Mouse (Mus musculus): ENCODE measurements around the gene Ttl. TPM values are rescaled to one million over a fixed set of nuclear protein-coding genes. Genes with fewer than 3 reads are reported as not detected.

Ttl gene
- polyA plus RNA-seq, 1 experiment from 2014 or later: 8.5 TPM

DNA sequence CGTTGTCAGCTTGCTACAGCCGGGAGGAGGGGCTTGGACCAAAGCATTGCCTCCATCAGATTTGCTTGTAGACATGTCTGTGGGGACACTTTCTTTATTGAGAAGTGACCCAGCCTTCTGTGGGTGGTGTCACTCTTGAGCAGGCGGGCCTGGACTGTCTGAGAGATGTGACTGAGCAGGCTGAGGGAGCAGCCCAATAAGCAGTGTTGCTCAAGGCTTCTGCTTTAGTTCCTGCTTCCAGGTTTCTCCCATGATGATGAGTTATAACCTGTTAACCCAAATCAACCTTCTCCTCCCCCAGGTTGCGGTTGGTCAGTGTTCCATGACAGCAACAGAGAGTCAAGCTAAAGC is 18.9 kb upstream of the Ttl start:
- H3K4me1 ChIP-seq (ENCODE audit: control insufficient read depth, insufficient read depth, low read length): no peaks in the 10 kb centered on the region
- H3K27ac ChIP-seq (ENCODE audit: low read depth, low read length): no peak overlapping the region
- no peaks in the 10 kb centered on the region for H3K9me3 ChIP-seq (replicated peaks; ENCODE audit: control insufficient read depth, low read length)
- no peak overlapping the region for H3K4me3 ChIP-seq (ENCODE audit: low read depth, low read length)
- no peak overlapping the region for H3K4me2 ChIP-seq
- H3K9ac ChIP-seq (ENCODE audit: low read depth, low read length): no peak overlapping the region
- WGBS (ENCODE audit: insufficient replicate concordance): 76% methylated on average over 4 of the region's 4 CpGs
- no peaks in the 10 kb centered on the region for H3K27me3 ChIP-seq (ENCODE audit: control insufficient read depth, insufficient read depth, low read length)
- no peak for ATAC-seq (replicated peaks; ENCODE audit: insufficient number of reproducible peaks, low FRiP score, low TSS enrichment)
- H3K36me3 ChIP-seq (ENCODE audit: control insufficient read depth, insufficient read depth, low read length): no peaks in the 10 kb centered on the region

DNA sequence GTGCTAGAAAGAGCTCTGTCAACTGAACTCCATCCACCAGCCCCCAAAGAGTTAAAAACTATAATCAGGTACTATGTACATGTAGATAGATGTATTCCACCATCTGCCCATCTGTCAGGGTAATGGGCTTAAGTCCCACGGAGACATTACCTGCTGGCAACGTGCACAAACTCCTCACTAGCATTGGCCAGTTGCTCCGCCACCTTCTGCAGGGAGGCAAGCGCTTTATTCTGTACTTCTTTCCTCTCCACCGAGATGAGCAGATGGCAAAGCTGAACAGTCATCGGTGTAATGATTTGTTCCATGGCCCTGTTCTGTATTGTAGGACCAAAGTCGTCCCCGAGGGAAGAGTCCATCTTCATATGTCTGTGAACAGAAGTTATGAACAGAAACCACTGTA is 17.9 kb upstream of the Ttl start, which contains the start of gene Vinac1:
Vinac1 (minus strand) TSS at position 362 of the 400 bp plus-strand sequence.
- Histone ChIP-seq H3K9me3 (replicated peaks; ENCODE audit: control insufficient read depth, low read length) (no peaks in the 10 kb centered on the region), H3K9ac (ENCODE audit: low read depth, low read length) (no peak within 1 kb of the TSS), H3K4me1 (ENCODE audit: control insufficient read depth, insufficient read depth, low read length) (no peaks in the 10 kb centered on the region), H3K27me3 (ENCODE audit: control insufficient read depth, insufficient read depth, low read length) (no peaks in the 10 kb centered on the region), H3K4me2 (no peak within 1 kb of the TSS), H3K4me3 (ENCODE audit: low read depth, low read length) (no peak within 1 kb of the TSS), H3K36me3 (ENCODE audit: control insufficient read depth, insufficient read depth, low read length) (no peaks in the 10 kb centered on the region), H3K27ac (ENCODE audit: low read depth, low read length) (no peak within 1 kb of the TSS)
- ATAC-seq (replicated peaks; ENCODE audit: insufficient number of reproducible peaks, low FRiP score, low TSS enrichment): no peak
- WGBS (ENCODE audit: insufficient replicate concordance): 77% methylated on average over 8 of the region's 8 CpGs

DNA sequence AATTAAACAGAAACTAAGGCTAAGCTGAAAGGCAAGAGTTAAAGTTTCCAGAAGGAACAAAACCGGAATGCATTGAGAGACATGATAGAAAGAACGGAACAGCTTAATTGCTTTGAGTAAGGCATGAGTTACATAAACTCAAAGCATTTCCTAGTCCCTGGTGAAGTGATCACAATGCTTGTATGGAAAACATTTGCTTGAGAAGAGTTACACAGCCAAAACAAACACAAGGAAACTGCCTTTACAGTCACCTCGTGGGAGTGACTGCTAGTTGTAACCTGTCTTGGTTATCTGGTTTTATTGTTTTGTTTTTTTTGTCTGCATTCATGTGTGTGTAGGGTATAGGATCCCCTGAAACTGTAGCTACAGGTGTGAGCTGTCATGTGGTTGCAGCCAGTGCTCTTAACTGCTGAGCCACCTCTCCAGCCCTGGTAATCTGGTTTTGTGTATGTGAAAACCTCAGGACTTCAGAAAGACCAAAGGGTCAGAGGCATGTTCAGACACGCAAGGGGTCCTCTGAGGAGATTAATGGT is 13.2 kb upstream of the Ttl start:
- no peaks in the 10 kb centered on the region for H3K9me3 ChIP-seq (replicated peaks; ENCODE audit: control insufficient read depth, low read length)
- 48% methylated on average over 4 of the region's 4 CpGs for WGBS (ENCODE audit: insufficient replicate concordance)
- no peak overlapping the region for H3K4me3 ChIP-seq (ENCODE audit: low read depth, low read length)
- no peaks in the 10 kb centered on the region for H3K36me3 ChIP-seq (ENCODE audit: control insufficient read depth, insufficient read depth, low read length)
- H3K27ac ChIP-seq (ENCODE audit: low read depth, low read length): no peak overlapping the region
- H3K9ac ChIP-seq (ENCODE audit: low read depth, low read length): no peak overlapping the region
- no peak overlapping the region for H3K4me2 ChIP-seq
- H3K4me1 ChIP-seq (ENCODE audit: control insufficient read depth, insufficient read depth, low read length): no peaks in the 10 kb centered on the region
- no peak for ATAC-seq (replicated peaks; ENCODE audit: insufficient number of reproducible peaks, low FRiP score, low TSS enrichment)
- H3K27me3 ChIP-seq (ENCODE audit: control insufficient read depth, insufficient read depth, low read length): no peaks in the 10 kb centered on the region

DNA sequence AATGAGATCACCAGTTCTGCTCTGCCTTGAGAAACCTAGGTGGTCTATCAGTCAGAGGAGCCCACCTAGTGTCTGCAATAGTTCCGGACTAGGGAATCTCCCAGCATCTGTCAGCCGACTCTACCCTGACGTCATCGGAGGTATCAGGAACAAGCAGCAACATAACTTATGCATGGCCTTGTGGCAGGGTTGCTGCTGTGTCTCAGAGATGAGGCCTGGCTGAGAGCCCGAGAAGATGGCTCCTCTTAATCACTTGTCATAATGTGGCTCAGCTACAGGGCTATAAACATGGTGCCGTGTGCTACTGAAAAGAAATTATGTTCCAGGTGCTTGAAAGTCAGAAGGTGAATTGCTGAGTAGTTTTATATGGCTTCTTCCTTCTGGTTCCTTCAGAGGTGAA is 10.0 kb upstream of the Ttl start:
- no peak for ATAC-seq (replicated peaks; ENCODE audit: insufficient number of reproducible peaks, low FRiP score, low TSS enrichment)
- H3K9me3 ChIP-seq (replicated peaks; ENCODE audit: control insufficient read depth, low read length): no peaks in the 10 kb centered on the region
- H3K36me3 ChIP-seq (ENCODE audit: control insufficient read depth, insufficient read depth, low read length): no peaks in the 10 kb centered on the region
- no peaks in the 10 kb centered on the region for H3K27me3 ChIP-seq (ENCODE audit: control insufficient read depth, insufficient read depth, low read length)
- 88% methylated on average over 6 of the region's 6 CpGs for WGBS (ENCODE audit: insufficient replicate concordance)
- no peak overlapping the region for H3K27ac ChIP-seq (ENCODE audit: low read depth, low read length)
- no peak overlapping the region for H3K4me3 ChIP-seq (ENCODE audit: low read depth, low read length)
- H3K4me1 ChIP-seq (ENCODE audit: control insufficient read depth, insufficient read depth, low read length): no peaks in the 10 kb centered on the region
- no peak overlapping the region for H3K4me2 ChIP-seq
- H3K9ac ChIP-seq (ENCODE audit: low read depth, low read length): no peak overlapping the region

DNA sequence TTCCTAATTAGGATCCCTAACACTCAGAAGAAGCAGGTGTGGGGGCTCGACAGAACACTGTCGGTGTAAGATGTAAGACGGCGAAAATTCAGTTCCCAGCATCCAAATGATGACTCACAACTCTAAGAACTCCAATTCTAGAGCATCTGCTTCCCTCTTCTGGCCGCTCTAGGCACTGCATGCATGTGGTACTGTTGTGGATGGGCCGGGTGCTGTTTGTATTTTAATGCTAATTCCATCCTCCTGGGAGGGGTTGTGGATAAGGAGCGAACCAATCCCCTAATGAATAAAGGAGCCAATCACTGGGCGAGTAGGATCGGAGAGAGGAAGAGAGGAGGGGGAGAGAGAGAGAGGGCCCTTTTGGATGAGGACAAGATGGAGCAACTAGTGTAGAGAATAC is 9.1 kb upstream of the Ttl start:
- Histone ChIP-seq H3K4me2 (no peak overlapping the region), H3K4me1 (ENCODE audit: control insufficient read depth, insufficient read depth, low read length) (no peaks in the 10 kb centered on the region), H3K27me3 (ENCODE audit: control insufficient read depth, insufficient read depth, low read length) (no peaks in the 10 kb centered on the region), H3K9me3 (replicated peaks; ENCODE audit: control insufficient read depth, low read length) (no peaks in the 10 kb centered on the region), H3K27ac (ENCODE audit: low read depth, low read length) (no peak overlapping the region), H3K4me3 (ENCODE audit: low read depth, low read length) (no peak overlapping the region), H3K36me3 (ENCODE audit: control insufficient read depth, insufficient read depth, low read length) (no peaks in the 10 kb centered on the region), H3K9ac (ENCODE audit: low read depth, low read length) (no peak overlapping the region)
- ATAC-seq (replicated peaks; ENCODE audit: insufficient number of reproducible peaks, low FRiP score, low TSS enrichment): no peak
- WGBS (ENCODE audit: insufficient replicate concordance): 41% methylated on average over 9 of the region's 9 CpGs

DNA sequence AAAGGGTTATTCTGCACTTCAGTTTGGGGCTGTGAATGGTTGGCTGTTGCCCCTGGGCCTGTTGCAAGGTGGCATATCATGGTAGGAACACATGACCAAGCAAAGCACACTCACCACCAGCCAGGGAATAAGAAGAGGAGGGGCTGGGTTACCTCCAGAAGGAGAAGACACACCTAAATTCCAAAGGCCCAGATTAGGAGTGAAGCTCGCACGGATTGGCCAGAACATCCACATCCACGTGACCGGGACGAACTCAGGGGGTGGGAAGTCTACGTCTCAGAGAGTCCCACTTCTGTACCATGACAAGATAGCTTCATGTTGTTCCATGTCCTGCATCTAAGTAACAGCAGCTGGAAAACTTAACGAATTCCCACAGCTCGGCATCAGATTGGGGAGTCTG is 8.5 kb upstream of the Ttl start:
- H3K4me2 ChIP-seq: no peak overlapping the region
- no peaks in the 10 kb centered on the region for H3K27me3 ChIP-seq (ENCODE audit: control insufficient read depth, insufficient read depth, low read length)
- H3K9me3 ChIP-seq (replicated peaks; ENCODE audit: control insufficient read depth, low read length): no peaks in the 10 kb centered on the region
- H3K4me1 ChIP-seq (ENCODE audit: control insufficient read depth, insufficient read depth, low read length): no peaks in the 10 kb centered on the region
- H3K4me3 ChIP-seq (ENCODE audit: low read depth, low read length): no peak overlapping the region
- H3K27ac ChIP-seq (ENCODE audit: low read depth, low read length): no peak overlapping the region
- 85% methylated on average over 8 of the region's 8 CpGs for WGBS (ENCODE audit: insufficient replicate concordance)
- no peaks in the 10 kb centered on the region for H3K36me3 ChIP-seq (ENCODE audit: control insufficient read depth, insufficient read depth, low read length)
- ATAC-seq (replicated peaks; ENCODE audit: insufficient number of reproducible peaks, low FRiP score, low TSS enrichment): no peak
- no peak overlapping the region for H3K9ac ChIP-seq (ENCODE audit: low read depth, low read length)

DNA sequence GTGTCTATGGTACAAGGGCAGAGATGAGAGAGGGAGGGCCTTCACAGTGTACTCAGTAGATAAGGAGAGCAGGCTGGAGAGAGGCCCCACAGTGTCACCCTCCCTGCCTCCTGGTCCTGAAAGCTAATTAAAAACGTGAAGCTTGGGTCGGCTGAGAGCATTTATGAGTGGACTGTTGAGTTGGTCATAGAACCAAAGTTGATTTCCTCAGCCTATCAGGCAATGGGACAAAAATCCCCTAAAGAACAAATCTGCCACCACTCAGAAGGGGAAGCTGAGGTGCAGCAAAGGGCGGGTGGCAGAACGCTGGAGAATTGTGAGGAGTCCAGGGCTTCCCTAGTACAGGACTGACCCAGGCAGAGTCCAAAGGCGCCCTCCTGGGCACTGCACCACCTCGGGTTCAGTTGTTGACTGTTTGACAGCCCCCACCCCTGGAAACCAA is 7.8 kb upstream of the Ttl start:
- Histone ChIP-seq H3K36me3 (ENCODE audit: control insufficient read depth, insufficient read depth, low read length) (no peaks in the 10 kb centered on the region), H3K4me1 (ENCODE audit: control insufficient read depth, insufficient read depth, low read length) (no peaks in the 10 kb centered on the region), H3K27ac (ENCODE audit: low read depth, low read length) (no peak overlapping the region), H3K9ac (ENCODE audit: low read depth, low read length) (no peak overlapping the region), H3K9me3 (replicated peaks; ENCODE audit: control insufficient read depth, low read length) (no peaks in the 10 kb centered on the region), H3K4me3 (ENCODE audit: low read depth, low read length) (no peak overlapping the region), H3K27me3 (ENCODE audit: control insufficient read depth, insufficient read depth, low read length) (no peaks in the 10 kb centered on the region), H3K4me2 (no peak overlapping the region)
- ATAC-seq (replicated peaks; ENCODE audit: insufficient number of reproducible peaks, low FRiP score, low TSS enrichment): no peak
- 79% methylated on average over 6 of the region's 6 CpGs for WGBS (ENCODE audit: insufficient replicate concordance)

DNA sequence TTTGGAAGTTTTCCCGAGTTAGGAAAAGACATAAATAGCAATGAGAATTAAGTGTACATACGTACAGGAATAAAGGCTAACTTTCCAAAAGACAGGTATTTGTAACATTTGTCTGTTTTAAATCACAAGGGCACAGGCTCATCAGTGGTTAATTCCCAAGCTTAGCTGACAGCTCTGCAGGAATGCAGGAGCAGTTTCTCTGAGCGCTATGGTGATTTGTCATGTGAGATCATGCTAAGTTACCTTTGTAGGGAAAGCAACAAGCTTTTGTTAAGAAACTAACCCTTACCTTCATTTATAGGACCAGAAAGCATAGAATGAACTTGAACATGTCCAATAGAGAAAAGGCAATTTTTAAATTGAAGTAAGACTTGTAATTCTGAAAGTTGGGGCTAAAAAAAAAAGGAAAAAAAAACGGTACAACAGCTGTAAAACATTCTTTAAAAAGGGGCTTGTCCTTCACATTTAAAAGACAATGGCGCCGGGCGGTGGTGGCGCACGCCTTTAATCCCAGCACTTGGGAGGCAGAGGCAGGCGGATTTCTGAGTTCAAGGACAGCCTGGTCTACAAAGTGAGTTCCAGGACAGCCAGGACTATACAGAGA is 4.2 kb upstream of the Ttl start:
- peaks cover 1% of the 10 kb centered on the region; the same call in 1 of the 2 replicates for H3K4me1 ChIP-seq (ENCODE audit: control insufficient read depth, insufficient read depth, low read length)
- no peaks in the 10 kb centered on the region for H3K36me3 ChIP-seq (ENCODE audit: control insufficient read depth, insufficient read depth, low read length)
- H3K9ac ChIP-seq (ENCODE audit: low read depth, low read length): no peak overlapping the region
- no peaks in the 10 kb centered on the region for H3K9me3 ChIP-seq (replicated peaks; ENCODE audit: control insufficient read depth, low read length)
- no peak overlapping the region for H3K27ac ChIP-seq (ENCODE audit: low read depth, low read length)
- no peak overlapping the region for H3K4me3 ChIP-seq (ENCODE audit: low read depth, low read length)
- H3K4me2 ChIP-seq: no peak overlapping the region
- WGBS (ENCODE audit: insufficient replicate concordance): 66% methylated on average over 10 of the region's 10 CpGs
- ATAC-seq (replicated peaks; ENCODE audit: insufficient number of reproducible peaks, low FRiP score, low TSS enrichment): no peak
- H3K27me3 ChIP-seq (ENCODE audit: control insufficient read depth, insufficient read depth, low read length): no peaks in the 10 kb centered on the region

DNA sequence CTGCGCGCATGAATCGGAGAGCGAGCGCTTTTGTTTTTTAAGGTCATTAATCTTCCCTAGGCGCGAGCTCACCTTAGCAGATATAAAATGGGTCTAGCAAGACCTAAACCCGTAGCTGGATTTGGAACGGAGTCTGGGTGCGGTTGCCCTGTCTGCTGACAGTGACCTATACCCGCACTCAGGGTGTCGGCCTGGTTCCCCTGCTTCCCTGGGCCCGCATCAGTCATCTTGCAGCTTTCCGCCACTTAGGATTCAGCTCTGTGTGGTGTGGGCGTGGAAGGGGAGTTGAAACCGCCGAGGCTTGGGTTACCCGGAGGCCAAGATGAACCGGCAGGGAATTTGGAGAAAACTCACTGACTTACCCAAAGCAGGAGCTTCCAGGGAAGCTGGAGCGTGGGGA is 584 bp downstream of the Ttl start:
- Histone ChIP-seq H3K4me2 (peak overlapping the region; percentile 91), H3K4me3 (ENCODE audit: low read depth, low read length) (peak overlapping the region; percentile 89), H3K36me3 (ENCODE audit: control insufficient read depth, insufficient read depth, low read length) (no peaks in the 10 kb centered on the region), H3K9me3 (replicated peaks; ENCODE audit: control insufficient read depth, low read length) (no peaks in the 10 kb centered on the region), H3K9ac (ENCODE audit: low read depth, low read length) (peak overlapping the region; percentile 88), H3K27ac (ENCODE audit: low read depth, low read length) (0 out of 2 replicates have a peak overlapping the region, but pooled peaks have one; percentile 41), H3K4me1 (ENCODE audit: control insufficient read depth, insufficient read depth, low read length) (peaks cover 5% of the 10 kb centered on the region; the same call in 1 of the 2 replicates), H3K27me3 (ENCODE audit: control insufficient read depth, insufficient read depth, low read length) (no peaks in the 10 kb centered on the region)
- under 1% methylated on average over 20 of the region's 20 CpGs for WGBS (ENCODE audit: insufficient replicate concordance)
- peak; percentile 69 for ATAC-seq (replicated peaks; ENCODE audit: insufficient number of reproducible peaks, low FRiP score, low TSS enrichment)
